ENCODE assay signal across 8 mouse cellular contexts in genomic region chr14:30405456-30406225, GRCm38 (mm10).
DNase-seq lines count a peak whose midpoint lies in the region; ATAC-seq and TF ChIP-seq lines count a peak whose summit lies in the region.

No protein-coding gene starts in this region.

- WGBS in spleen, adult 2 months = 10% methylated on average over 8 of the region's 8 CpGs
- WGBS in liver, postnatal 0 days (ENCODE audit: insufficient replicate concordance) = 35% methylated on average over 8 of the region's 8 CpGs
- WGBS in cerebellum, adult 2 months = 45% methylated on average over 8 of the region's 8 CpGs
- WGBS in midbrain, embryonic 14.5 days = 89% methylated on average over 8 of the region's 8 CpGs

- H3K36me3 ChIP-seq in spleen, adult 2 months (ENCODE audit: control insufficient read depth, insufficient read depth, low read length) = no peaks in the 10 kb centered on the region
- no peaks in the 10 kb centered on the region for H3K36me3 ChIP-seq in liver, postnatal 0 days (replicated peaks; ENCODE audit: insufficient read depth, low read length)
- H3K36me3 ChIP-seq in midbrain, embryonic 14.5 days (ENCODE audit: control insufficient read depth, insufficient read depth, low read length) = no peaks in the 10 kb centered on the region

- H3K4me2 ChIP-seq in liver, postnatal 0 days (ENCODE audit: low read depth, low read length) = peak overlapping the region; percentile 38
- no peak overlapping the region for H3K4me2 ChIP-seq in midbrain, embryonic 14.5 days (ENCODE audit: low read length)

- no peak for TF ChIP-seq POLR2A in spleen, adult 2 months (IDR thresholded peaks at IDR 0.05; ENCODE audit: low read depth, low read length)
- TF ChIP-seq POLR2A in cerebellum, adult 2 months (IDR thresholded peaks at IDR 0.05; ENCODE audit: borderline replicate concordance, insufficient read depth, low read length) = no peak

- H3K9me3 ChIP-seq in liver, postnatal 0 days (ENCODE audit: low read length) = no peaks in the 10 kb centered on the region
- H3K9me3 ChIP-seq in midbrain, embryonic 14.5 days (ENCODE audit: control insufficient read depth, low read length) = no peaks in the 10 kb centered on the region

- no peak for TF ChIP-seq CTCF in spleen, adult 2 months (IDR thresholded peaks at IDR 0.05; ENCODE audit: extremely low read depth, insufficient read depth, insufficient read length, insufficient replicate concordance)
- TF ChIP-seq CTCF in liver, postnatal 0 days (IDR thresholded peaks at IDR 0.05; ENCODE audit: low read depth) = no peak
- TF ChIP-seq CTCF in cerebellum, adult 2 months (IDR thresholded peaks at IDR 0.05; ENCODE audit: borderline replicate concordance, insufficient read depth, low read depth, low read length) = no peak

- ATAC-seq in liver, postnatal 0 days = no peak
- ATAC-seq in midbrain, embryonic 14.5 days (ENCODE audit: low FRiP score, low TSS enrichment) = no peak

- TF ChIP-seq EP300 in liver, postnatal 0 days (IDR thresholded peaks at IDR 0.05; ENCODE audit: low read depth) = no peak

- H3K4me3 ChIP-seq in spleen, adult 2 months (ENCODE audit: extremely low read depth, insufficient read depth, insufficient read length) = peak overlapping the region; percentile 34
- peak overlapping the region; percentile 27 for H3K4me3 ChIP-seq in liver, postnatal 0 days (ENCODE audit: low read depth, low read length)
- no peak overlapping the region for H3K4me3 ChIP-seq in cerebellum, adult 2 months (replicated peaks; ENCODE audit: insufficient read depth, low read depth, low read length)
- no peak overlapping the region for H3K4me3 ChIP-seq in midbrain, embryonic 14.5 days (replicated peaks; ENCODE audit: low read depth, low read length)

- intact Hi-C loops in left cerebral cortex, postnatal 14 days (cut with DNase I) = no loop called here

- DNase-seq in spleen, adult 2 months (ENCODE audit: low read depth in 1 of 2, low spot score in 2 of 2) = no peak
- DNase-seq in spleen, adult 18-20 months = no peak
- DNase-seq in induced T-regulatory cell, adult 2 months (ENCODE audit: low read depth) = peak; percentile 57
- DNase-seq in liver, postnatal 0 days = no peak
- DNase-seq in left cerebral cortex, postnatal 14 days (ENCODE audit: low spot score in 2 of 2) = no peak
- no peak for DNase-seq in embryo, embryonic 9.5 days (ENCODE audit: extremely low spot score)
- no peak for DNase-seq in cerebellum, adult 2 months
- no peak for DNase-seq in midbrain, embryonic 14.5 days

- H3K9ac ChIP-seq in liver, postnatal 0 days (replicated peaks) = no peak overlapping the region
- H3K9ac ChIP-seq in midbrain, embryonic 14.5 days (replicated peaks; ENCODE audit: low read length) = no peak overlapping the region

- H3K27ac ChIP-seq in spleen, adult 2 months (ENCODE audit: insufficient read depth, low read length) = 0 out of 2 replicates have a peak overlapping the region, but pooled peaks have one; percentile 22
- no peak overlapping the region for H3K27ac ChIP-seq in liver, postnatal 0 days (ENCODE audit: low read depth)
- H3K27ac ChIP-seq in cerebellum, adult 2 months (ENCODE audit: insufficient read depth, low read length) = no peak overlapping the region
- H3K27ac ChIP-seq in midbrain, embryonic 14.5 days (replicated peaks; ENCODE audit: low read depth, low read length) = no peak overlapping the region

- H3K27me3 ChIP-seq in spleen, adult 2 months (ENCODE audit: control insufficient read depth, insufficient read depth, low read length) = no peaks in the 10 kb centered on the region
- no peaks in the 10 kb centered on the region for H3K27me3 ChIP-seq in liver, postnatal 0 days (ENCODE audit: insufficient read depth, low read length)
- H3K27me3 ChIP-seq in cerebellum, adult 2 months (ENCODE audit: control insufficient read depth, insufficient read depth, low read length) = no peaks in the 10 kb centered on the region
- H3K27me3 ChIP-seq in midbrain, embryonic 14.5 days (ENCODE audit: control insufficient read depth, insufficient read depth, low read length) = no peaks in the 10 kb centered on the region

- H3K4me1 ChIP-seq in spleen, adult 2 months (ENCODE audit: control insufficient read depth, insufficient read depth, insufficient read length) = peaks cover 4% of the 10 kb centered on the region; the same call in 1 of the 2 replicates
- 0 out of 2 replicates have a peak, but pooled peaks cover 5% of the 10 kb centered on the region for H3K4me1 ChIP-seq in liver, postnatal 0 days (ENCODE audit: insufficient read depth)
- H3K4me1 ChIP-seq in cerebellum, adult 2 months (ENCODE audit: control insufficient read depth, insufficient read depth, low read length) = no peaks in the 10 kb centered on the region
- no peaks in the 10 kb centered on the region for H3K4me1 ChIP-seq in midbrain, embryonic 14.5 days (ENCODE audit: control insufficient read depth, insufficient read depth, low read length)

Comparison
In these comparisons a context has a peak if more than half of its experiments do, and no peak if none do; other contexts are left out.
1. H3K4me3 ChIP-seq: peak in spleen, adult 2 months (single experiment) and liver, postnatal 0 days (single experiment); none in cerebellum, adult 2 months (single experiment) and midbrain, embryonic 14.5 days (single experiment).